Mouse (Mus musculus) thymus, postnatal 10 days (tissue): ENCODE data around the gene Daam2.

ENCODE experiments used
- DNase-seq, 2 experiments: peaks; one replicate each; pipeline ENCODE4 v3.0.0; 2021; ENCODE audit warnings: low spot score in 2 of 2

Daam2 gene

DNA sequence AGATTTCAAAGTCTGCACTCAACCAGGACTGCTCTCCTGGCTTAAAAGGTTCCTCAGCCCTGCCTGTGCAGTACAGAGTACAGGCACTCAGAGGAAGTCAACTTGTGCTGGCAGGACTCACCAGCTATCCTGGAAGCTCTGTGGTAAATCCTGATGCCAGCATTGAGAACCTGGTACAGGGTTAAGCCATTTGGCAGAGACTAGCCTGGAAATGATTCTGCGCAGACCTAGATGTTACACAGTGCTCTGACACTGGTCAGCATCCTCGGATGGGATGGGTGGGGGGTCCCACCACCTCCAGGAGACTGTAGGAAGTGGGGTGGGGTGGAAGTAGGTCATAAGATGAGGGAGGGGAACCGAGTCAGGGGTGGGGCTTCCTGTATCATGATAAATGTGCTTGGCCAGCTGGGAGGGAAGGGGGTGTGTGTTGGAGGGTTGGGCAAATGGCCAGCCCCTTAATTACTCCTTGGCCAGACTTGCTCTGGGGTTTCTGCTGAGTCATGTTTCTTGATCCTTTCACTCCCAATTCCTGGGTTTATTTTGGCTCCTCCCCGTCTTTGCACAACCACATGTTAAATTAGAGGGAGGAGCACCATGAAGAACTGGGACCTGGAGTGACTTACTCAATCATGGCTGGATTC lies 132.0 kb downstream of the Daam2 start:
- DNase-seq, result no peak

DNA sequence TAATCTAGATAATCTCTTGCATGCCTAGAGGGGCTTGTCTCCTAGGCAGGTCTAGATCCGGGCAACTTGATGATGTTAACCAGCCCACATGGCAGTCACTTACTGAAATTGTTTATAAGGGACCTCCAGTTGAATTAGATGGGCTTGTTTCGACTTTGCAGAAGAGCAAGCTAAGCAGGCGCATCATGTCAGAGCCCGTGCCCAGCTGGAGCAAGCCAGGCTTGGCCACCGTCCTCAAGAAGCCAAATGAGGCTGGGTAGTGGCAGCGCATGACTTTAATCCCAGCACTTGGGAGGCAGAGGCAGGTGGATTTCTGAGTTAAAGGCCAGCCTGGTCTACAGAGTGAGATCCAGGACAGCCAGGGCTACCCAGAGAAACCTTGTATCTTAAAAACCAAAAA lies 133.0 kb downstream of the Daam2 start:
- no peak for DNase-seq

DNA sequence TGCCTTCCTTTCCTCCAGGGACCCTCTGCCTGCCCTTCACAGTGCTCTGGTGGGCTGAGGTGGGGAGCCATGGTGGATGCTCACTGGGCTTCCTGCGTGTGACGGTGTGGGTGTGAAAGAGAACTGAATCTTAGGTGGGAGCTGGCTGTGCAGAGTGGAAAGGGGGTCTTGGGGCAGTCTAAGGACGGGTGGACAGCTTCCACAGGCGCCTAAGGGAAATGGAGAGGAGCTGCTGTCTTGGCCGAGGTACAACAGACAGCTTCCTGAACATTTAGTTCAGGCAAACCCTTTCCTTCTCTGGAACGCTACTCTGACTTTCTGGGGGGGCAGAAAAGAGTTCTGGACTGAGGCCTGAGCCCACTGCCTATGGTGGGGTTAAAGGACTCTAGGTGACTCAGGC lies 134.0 kb downstream of the Daam2 start:
- no peak for DNase-seq

DNA sequence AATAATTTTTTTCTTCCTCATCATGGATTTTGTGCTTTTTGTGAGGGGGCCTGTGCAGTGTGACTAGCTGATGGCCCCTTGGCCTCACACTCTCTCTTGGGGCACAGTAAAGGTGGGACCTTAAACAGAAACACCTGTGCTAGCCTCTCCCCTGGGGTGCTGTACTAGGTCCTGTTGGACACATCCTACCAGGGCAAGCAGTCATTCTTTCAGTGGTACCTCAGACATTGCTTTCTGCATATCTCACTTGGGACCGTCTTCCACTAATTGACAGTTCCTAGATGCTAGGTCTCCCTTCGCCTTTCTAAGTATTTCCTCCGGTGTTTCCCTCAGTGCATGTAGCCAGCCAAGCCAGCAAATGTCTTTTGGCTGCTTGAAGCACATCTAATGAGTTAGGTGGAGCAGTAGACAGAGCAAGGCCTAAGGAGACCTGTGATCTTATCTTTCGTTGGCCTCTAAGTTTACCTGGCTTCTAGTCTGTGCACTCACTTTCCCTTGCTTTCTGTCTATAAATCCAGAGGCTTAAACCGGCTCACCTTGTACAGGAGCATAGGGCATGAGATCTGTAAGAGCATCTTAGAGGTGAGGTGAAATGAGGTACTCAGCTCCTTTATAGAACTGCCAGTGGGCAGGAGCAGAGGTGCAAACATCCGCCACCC lies 134.5 kb downstream of the Daam2 start:
- no peak for DNase-seq

DNA sequence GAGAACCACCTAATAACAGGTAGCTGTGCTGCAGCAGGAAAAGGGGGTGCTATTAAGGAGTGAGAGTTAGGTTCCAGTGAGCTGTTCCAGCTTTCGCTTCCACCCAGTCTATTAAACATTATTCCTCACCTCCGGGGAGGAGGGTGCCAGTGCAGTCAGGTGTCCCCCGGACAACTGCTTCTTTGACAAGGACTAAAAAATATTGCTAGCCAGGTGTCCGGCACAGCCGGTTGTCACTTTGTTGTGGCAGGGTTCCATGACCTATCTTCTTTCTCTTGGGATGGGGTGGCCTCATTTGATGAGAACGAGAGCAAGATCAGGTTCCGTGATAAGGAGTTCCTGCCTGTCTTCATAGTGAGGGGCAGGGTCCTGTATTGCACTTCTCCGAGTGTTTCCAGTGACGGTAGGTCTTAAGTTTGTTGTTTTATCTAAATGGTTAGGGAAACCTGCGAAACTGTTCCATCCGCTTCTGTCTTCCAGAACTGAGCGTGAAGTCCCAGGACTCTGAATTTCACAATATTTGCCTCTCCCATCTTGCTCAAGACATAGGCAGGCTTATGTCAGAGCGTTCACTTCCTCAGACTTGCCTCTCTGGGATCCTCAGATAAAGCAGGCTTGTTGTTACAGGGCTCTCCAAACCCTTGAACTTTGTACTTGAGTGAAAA lies 135.3 kb downstream of the Daam2 start:
- peak in 1 of 2 experiments; percentile 12 for DNase-seq

DNA sequence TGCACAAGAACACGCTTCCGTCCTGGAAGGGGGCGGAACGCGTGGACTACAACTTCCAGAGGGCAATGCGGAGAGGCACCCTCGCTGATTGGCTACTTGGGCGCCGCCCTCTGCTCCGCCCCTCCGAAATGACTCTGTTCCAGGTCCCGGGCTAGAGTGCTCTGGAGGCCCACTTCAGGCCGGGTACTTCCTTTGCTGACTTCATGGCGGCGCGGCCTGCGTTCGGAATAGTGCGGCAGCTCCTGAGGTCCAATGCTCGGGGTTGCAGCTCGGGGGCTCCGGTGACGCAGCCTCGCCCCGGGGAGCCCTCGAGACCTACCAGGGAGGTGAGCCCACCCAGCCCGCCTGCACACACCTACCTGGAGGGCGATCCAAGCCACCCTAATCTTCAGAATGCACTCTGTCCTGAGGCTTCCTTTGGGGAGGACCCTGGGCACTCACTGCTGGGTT lies 135.9 kb downstream of the Daam2 start, which contains the start of gene Mocs1:
Gene Mocs1 (plus strand): TSS at position 124 of the 450 bp plus-strand sequence.
- peak; percentile 92 to 93 for DNase-seq

DNA sequence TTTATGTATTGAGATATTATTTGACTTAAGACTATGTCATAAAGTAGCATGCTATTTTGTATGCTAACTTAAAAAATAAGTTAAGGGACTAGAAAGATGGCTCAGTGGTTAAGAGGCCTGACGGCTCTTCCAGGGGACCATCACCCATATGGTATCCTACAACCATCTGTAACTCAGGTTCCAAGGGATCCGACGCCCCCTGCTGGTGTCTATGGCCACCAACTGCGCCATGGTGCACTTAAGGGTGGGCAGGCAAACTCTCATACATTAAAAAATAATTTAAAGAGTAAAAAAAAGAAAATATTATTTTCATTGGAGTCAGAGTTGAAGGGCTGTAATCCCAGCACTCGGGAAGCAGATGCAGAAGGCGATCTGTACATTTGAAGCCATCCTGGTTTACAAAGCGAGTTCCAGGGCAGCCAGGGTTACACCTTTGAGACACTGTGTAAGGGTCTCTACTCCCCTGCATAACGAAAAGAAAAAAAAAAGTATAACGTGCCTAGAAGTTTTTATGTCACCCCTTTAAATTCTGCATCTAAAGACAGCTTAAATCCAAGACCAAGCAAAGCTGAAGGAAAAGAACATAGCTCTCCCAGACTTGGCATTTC lies 136.4 kb downstream of the Daam2 start:
- peak; percentile 48 to 56 for DNase-seq

DNA sequence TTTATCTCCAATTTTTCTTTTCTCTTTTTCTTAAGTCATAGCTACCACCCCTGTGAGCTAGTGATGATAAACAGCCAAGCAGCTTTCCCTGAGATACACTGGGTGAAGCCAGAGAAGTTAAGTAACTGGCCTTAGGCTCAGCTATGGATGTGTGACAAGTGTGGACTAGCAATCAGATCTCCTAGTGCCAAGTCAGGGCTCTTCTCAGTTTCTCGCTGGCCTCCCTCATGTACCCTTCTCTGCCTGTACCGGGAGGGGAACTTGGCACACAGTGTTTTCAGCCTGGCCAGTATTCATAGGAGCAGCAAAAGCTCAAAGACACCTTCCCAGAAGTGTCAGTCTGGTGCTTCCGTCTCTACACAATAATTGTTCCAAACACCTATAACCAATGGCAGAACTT lies 140.3 kb downstream of the Daam2 start:
- DNase-seq, result no peak

DNA sequence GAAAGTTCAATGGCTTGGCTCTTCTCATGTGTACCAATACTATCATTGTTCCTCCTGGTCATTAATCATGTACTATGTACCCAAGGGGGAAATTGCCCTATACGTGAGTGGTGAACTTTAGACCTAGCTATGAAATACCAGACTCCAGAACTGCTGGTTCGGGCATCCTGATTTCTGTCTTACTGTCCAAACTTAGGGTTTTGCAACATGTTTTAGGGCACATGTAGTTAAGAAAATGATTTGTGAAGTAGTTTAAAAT lies 141.1 kb downstream of the Daam2 start:
- DNase-seq, result no peak

DNA sequence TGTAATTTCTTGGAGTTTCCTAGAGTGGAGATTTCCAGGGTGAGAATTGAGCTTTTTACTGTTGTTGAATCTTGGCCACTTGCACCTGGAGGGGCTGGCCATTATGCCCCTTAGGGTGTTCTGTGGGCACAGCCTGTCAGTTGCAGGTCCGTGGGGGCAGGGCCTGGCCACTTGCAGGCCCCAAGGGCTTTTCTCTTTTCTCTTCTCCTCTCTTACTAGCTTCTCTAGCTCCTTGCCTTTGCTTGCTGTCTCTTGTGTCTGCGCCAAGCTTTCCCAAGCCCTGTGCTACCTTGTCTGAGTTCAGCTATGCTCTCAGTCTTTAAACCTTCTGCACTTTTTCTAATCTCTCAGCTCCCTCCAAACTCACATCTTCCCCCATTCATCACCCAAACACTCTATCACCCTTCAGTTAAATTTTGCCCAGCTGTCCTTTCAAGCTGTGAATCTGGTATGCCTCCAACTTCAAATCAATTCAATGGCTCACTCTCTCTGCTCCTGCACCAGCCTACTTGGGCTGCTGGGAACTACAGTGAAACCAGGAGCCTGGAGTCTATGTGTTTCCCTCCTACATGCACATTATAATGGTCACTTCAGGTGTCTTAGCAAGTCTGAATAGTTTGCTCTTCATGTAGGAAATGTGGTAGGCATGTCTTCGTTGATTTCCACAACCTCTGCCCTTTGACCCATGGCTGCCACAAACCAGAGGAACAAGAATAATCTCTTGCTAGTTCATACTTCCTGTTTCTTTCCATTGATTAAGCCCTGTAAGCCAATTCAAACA lies 141.7 kb downstream of the Daam2 start:
- no peak for DNase-seq

DNA sequence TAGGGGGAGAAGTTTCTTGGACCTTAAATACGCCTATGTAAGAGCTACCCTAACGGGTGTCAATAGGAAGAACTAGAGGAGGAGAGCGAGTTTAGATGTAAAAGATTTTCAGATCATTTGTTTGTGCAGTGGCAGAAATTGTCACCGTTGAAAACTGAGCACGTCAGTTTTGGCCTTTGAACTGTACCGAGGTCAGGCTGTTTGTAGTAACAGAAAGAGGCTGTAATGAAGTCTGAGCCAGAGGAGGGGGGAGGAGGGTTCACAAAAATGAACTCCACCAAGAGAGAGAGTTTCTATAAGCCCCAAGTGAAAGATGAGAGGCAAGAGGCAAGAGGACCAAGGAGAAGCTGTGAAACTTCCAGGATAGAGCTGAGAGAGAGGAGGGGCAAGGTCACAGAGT lies 144.3 kb downstream of the Daam2 start:
- no peak for DNase-seq

DNA sequence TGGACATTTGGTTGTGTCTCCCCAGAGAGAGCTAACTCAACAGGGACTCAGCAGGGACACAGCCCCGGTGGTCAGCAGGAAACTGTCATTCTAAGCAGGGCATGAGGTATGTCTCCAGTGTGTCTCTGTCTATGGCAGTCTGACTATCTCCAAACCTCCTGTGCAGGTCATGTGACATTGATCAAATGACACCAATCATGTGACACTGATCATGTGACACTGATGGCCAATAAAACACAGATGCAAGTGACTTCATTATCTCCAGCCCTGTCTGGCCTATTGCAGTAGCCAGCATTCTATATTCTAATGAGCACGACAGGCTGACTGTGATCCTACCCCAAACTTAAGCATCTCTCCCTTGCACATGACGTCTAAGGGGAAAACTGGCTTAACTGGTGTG lies 147.9 kb downstream of the Daam2 start:
- DNase-seq, result no peak

DNA sequence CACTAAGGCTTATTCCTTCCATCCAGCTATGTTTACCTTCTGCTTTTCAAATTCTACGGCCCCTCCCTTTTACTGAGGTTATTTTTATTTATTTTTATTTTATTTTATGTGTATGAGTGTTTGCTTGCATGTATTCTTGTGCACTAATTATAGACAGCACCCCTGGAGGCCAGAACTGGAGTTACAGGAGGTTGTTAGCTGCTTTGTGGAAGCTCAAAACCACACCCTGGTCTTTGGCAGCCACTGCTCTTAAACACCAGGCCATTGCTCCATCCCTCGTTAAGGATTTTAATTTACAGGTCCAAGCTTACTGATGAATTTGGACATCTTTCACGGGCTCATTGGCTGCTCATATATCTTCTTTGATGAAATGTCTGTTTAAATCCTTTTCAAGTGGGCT lies 150.6 kb downstream of the Daam2 start:
- no peak for DNase-seq

DNA sequence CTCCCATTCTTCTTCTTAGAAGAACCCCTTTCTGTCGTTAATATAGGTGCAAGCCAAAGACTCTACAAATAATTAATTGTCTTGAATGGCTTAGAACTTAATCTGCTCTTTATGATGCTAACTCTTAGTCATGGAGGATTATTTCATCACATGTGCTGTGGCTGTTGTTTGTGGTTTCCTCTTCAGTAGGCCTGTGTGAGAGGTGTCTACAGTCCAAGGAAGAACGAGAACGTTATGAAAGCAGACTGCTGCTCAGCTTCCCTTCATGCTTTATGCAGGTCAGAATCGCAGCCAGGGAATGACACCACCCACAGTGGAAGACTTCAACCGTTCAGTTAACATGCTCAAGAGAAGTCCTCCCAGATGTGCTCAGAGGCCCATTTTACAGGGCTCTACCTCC lies 151.2 kb downstream of the Daam2 start:
- DNase-seq, result no peak
